Mouse (Mus musculus): ENCODE results near the gene Wdr61.
"Not testable (repeated sequence)": the region's sequence is repeated elsewhere in the genome, so short reads cannot be mapped to it uniquely, and the experiment has no call there.

DNA sequence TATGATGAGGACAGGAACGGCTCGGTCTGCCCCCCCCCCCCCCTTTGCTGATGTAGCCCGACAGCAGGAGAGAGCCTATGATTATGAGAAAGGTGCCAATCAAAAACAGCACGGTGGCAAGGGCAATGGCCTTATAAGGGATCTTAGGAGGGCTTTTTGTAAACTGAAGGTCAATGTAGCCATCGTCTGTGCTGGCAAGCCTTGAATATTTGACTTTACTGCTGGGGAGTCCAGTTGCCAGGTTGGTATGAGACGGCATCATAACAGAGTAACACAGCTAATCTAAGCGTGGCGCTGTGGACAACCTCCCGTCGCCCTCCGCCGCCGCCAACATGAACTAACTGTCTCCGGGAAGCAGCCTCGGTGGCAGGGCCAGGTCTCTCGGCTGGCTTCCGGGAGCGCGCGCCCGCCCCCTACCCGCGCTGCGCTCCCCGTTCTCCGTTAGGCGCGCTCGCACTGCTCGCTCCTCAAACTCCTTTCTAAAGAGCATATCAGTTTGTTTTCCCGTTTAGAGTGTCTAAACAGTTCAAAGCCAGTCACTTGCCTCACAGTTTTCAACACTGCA lies 43.0 kb downstream of the Wdr61 start:
- TF ChIP-seq CTCF (IDR thresholded peaks at IDR 0.05; ENCODE audit: control insufficient read depth, insufficient read depth, insufficient replicate concordance, low read depth, low read length): not testable (repeated sequence)
- peak; percentile 59 for TF ChIP-seq POLR2A (IDR thresholded peaks at IDR 0.05; ENCODE audit: control insufficient read depth, low read depth, low read length)
